Mouse (Mus musculus) CH12.LX (cell line): ENCODE measurements around the gene 2310061N02Rik.

Experiments
- CTCF ChIP-seq, 2 experiments: IDR thresholded peaks in 1 of 2; conservative IDR thresholded peaks in 1 of 2; 2 replicates each; pipeline ENCODE4 v1.5.1; 2011 to 2012; ENCODE audit warnings: low read depth in 2 of 2, low read length in 2 of 2, improper control_type of control experiment in 1 of 2, inconsistent platforms in 1 of 2, mild to moderate bottlenecking in 1 of 2, moderate library complexity in 1 of 2
- EP300 ChIP-seq: IDR thresholded peaks from 2 replicates; pipeline ENCODE4 v1.6.1; 2011; ENCODE audit warnings: low read length, improper control_type of control experiment
- KAT2A ChIP-seq: IDR thresholded peaks from 2 replicates; pipeline ENCODE4 v1.6.1; 2012; ENCODE audit warnings: low read length, improper control_type of control experiment, inconsistent platforms; ENCODE audit not compliant: insufficient replicate concordance
- MYC ChIP-seq: IDR thresholded peaks from 2 replicates; pipeline ENCODE4 v1.6.1; 2011; ENCODE audit warnings: low read depth, mild to moderate bottlenecking, improper control_type of control experiment, low read length
- POLR2A ChIP-seq: IDR thresholded peaks from 2 replicates; pipeline ENCODE4 v1.6.1; 2011; ENCODE audit warnings: low read depth, mild to moderate bottlenecking, improper control_type of control experiment, low read length
- RAD21 ChIP-seq: IDR thresholded peaks from 2 replicates; pipeline ENCODE4 v1.6.1; 2011; ENCODE audit warnings: low read depth, mild to moderate bottlenecking, low read length, improper control_type of control experiment, moderate library complexity
- RCOR1 ChIP-seq: conservative IDR thresholded peaks from 2 replicates; pipeline ENCODE4 v1.6.1; 2012; ENCODE audit warnings: low read depth, mild to moderate bottlenecking, inconsistent platforms, low read length, improper control_type of control experiment
- UBTF ChIP-seq: IDR thresholded peaks from 2 replicates; pipeline ENCODE4 v1.6.1; 2012; ENCODE audit warnings: low read depth, mild to moderate bottlenecking, inconsistent platforms, low read length, improper control_type of control experiment, moderate library complexity
- ZC3H11A ChIP-seq: IDR thresholded peaks from 2 replicates; pipeline ENCODE4 v1.6.1; 2012; ENCODE audit warnings: low read depth, mild to moderate bottlenecking, inconsistent platforms, low read length, improper control_type of control experiment

DNA sequence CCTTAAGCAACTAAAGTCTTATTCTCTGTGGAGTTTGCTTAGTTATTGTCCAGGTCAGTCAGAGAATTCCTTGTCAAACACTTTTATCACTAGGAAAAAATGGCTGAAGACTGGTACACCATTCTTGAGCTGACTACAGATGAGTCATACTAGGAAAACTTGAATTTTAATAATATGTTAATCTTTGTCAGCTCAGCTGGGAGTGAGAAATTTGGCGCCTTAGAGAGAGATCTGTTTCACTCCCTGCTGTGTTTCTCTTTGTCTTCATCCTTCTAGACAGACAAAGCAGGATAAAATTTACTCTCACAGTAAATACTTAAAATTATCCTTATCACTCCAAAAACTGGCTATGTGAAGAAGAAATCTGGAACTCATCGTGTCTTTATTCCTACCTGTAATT lies 26.5 kb downstream of the 2310061N02Rik start:
- TF ChIP-seq POLR2A (no peak), MYC (no peak), ZC3H11A (no peak), UBTF (no peak), EP300 (no peak), RAD21 (no peak), RCOR1 (no peak), CTCF (conservative IDR thresholded peaks at IDR 0.05 in 1 of 2, IDR thresholded peaks at IDR 0.05 in 1 of 2; ENCODE audit: low read depth in 2 of 2, low read length in 2 of 2) (no peak), KAT2A (no peak)
